Mouse (Mus musculus) ovary, postnatal 14 days (tissue): ENCODE results near the gene Ppm1j.

Source experiments
- DNase-seq: peaks from one replicate; pipeline ENCODE4 v3.0.0; 2022; ENCODE audit warnings: low spot score

Gene Ppm1j

GRCm38 (mm10) chr3:104783971-104784500 lies 3.2 kb downstream of the Ppm1j start:
- DNase-seq: no peak

GRCm38 (mm10) chr3:104785284-104785683 lies 4.4 kb downstream of the Ppm1j start:
- no peak for DNase-seq

GRCm38 (mm10) chr3:104788075-104788474 lies 7.2 kb downstream of the Ppm1j start, which contains the start of gene Rhoc:
Gene Rhoc (plus strand): TSS chr3:104788375.
- DNase-seq: no peak

DNA sequence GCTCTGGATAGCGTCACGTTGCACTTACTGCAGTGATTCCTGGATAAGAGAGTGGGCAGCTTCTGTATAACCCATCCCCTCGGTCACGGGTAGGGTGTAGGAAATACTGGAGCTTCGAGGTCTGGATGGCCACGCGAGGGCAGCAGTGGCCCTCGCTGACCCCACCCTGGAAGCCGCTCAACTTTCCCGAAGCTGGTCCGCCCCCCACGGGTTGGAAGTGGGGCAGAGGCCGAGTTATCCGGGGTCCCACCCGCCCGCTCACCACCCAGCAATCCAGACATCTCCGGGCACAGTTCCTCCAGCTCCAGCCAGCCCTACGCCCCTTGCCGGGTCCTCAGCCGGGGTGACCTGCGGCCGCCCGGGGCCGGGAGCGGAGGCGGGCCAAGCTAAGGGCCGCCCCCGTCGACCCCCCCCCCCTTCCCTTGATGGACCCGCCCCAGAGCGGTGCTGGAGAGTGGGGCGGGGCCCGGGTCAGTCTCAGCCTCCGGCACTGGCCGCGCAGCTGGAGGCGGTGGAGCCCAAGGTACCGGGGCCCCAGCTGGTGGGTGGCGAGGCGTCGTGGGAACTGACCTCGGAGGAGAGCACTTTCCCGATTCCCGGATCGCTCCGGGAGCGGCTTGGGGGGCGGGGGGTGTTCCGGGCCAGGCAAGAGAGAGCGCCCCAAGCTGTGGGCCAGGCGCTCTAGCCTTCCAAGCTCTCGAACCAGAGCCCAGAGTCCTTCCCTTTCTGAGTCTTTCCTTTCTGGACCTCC lies 7.9 kb downstream of the Ppm1j start:
- DNase-seq: peak; percentile 77

DNA sequence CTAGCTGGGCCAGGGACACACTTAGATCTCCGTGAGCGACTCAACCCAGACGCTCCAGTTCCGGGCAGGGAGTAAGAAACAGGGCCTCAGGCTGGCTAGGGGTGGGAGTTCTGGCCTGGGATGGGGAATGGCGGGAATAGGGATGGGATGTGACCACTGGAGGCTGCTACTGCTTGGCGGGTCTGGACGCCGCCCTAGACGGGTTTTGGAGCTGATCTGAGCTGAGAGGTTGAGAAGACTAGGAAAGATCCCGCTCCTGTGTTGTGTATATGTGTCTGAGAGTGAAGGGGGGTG lies 8.4 kb downstream of the Ppm1j start:
- DNase-seq: no peak

DNA sequence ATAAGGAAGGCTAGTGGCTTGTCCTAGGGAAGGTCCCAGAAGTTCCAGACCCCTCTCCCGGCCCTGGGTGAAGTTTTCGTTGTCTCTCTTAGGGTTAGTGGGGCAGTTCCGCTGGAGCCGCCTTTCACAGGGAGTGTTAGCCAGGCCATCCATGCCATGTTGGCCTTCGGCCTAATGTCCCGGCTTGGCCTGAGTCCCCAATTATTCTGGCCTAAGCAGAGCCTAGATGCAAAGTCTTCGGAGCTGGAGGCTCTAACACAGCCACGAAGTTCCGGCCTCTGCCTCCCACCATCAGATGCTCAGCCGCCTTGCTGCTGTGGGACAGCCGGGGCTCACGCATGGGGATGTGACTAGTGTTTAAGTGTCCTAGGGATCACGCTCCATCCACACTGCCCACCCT lies 9.0 kb downstream of the Ppm1j start:
- no peak for DNase-seq

- DNase-seq: no peak
Observed at GRCm38 (mm10) chr3:104790401-104790937, 9.6 kb downstream of the Ppm1j start.

GRCm38 (mm10) chr3:104791017-104791416 lies 10.2 kb downstream of the Ppm1j start:
- no peak for DNase-seq

DNA sequence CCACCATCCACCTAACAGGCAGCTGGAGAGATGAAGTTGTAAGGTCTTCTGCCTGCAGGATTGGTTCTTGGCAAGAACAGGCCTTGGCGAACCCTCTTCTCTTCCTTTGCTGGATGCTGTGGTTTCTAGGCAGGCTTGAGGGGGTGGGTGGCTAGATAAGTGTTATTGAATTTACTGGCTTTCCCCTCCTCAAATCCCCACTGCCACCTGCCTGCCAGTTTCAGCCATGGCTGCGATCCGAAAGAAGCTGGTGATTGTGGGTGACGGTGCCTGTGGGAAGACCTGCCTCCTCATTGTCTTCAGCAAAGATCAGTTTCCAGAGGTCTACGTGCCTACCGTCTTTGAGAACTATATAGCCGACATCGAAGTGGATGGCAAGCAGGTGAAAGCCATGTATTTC lies 10.8 kb downstream of the Ppm1j start:
- no peak for DNase-seq

DNA sequence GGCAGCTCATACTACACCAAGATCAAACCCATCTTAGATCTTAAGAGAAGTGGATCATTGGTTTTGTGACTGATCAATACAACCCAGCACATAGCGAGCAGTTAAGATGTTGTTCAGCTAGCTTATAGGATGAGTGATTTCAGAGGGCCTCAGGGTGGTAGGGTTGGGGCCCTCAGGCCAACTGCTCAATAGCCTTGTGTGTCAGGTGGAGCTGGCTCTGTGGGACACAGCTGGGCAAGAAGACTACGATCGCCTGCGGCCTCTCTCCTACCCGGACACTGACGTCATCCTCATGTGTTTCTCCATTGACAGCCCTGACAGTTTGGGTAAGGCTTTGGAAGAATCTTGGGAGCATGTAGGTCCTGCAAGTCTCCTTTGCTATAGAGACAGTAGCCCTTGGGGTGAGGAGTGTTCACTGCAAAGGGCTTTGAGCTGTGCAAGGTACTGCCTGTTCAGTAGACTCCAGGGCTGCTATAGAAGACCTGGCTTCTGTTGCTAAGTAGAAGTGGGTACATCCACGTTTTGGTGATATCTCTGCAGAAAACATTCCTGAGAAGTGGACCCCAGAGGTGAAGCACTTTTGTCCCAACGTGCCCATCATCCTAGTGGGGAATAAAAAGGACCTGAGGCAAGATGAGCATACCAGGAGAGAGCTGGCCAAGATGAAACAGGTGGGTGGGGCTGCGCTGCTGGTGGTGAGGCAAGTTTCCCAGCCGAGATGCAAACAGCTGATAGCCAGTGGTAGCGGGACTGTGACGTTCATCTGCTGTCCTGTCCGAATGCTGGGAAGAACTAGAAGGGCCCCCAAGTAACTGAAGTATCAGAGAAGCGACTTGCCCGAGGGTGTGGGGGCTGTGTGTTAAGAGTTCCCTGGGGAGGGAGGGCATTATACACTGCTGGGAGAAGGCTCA lies 11.8 kb downstream of the Ppm1j start:
- DNase-seq: no peak

DNA sequence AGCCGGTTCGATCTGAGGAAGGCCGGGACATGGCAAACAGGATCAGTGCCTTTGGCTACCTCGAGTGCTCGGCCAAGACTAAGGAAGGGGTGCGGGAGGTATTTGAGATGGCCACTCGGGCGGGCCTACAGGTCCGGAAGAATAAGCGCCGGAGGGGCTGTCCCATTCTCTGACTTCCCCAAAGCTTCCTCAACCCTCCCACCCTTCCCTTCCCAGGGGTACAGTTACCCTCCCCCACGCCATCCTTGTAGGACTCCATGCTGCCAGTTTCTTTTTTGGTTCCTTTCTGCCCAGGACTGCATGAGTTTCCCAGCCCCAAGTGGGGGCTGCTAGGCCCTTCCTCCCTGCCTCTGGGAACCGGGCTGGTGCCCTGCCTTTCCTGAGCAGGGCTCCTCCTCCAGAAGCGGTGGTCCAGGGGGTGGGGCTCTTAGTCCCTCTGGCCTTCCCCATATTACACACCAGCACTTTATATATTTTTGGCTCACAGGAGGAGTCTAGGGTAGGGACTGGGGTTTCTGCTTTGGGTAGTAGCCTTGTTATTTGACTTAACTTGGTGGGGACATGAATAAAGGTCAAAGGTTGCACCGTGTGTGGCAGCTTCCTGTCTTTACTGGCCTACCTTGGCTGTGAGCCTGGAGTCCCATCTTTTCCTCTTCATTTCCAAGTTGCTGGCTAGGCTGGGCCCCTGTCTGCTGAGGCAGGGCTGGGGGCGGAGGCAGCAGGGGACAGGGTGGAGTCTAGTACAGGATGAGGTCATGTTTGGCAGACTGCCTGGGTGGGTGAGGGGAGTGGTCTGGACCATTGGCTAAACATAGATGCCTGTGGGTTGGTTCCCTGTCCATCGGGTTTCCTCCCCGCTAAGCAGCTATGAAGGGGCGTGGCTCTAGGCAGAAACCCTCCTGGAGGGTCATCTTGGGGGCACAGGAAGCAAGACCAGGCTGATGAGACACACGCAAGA lies 13.3 kb downstream of the Ppm1j start:
- DNase-seq: peak; percentile 94

GRCm38 (mm10) chr3:104794953-104795470 lies 14.2 kb downstream of the Ppm1j start:
- no peak for DNase-seq

DNA sequence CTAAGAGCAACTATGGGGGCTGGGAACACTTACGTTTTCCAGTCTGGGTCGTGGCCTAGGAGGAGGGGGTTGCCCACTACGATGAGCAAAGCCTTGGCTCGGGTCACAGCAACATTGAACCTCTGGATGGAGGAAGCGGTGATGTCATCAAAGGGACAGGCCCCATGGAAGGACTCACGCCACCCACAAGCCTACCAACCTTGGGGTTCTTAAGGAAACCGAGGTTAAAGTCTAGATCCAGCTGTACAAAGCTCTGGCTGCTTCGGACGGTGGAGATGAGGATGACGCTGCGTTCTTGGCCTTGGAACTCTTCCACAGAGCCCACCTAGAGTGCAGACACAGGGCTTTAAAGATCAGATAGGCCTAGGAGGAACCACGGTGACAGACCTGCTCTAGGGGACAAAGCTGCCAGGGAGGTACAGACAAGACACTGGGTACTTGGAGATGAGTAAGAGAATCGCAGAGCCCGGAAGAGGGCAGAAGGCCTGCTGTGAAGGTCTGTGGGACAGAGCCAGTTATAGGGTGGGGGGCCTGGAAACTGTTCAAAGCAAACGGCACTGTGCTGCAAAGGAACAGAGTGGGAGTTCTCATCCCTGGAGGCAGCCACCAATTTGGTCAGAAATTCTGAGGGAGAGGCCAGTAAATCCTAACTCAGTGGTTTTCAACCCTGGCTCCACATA lies 14.9 kb downstream of the Ppm1j start:
- no peak for DNase-seq

DNA sequence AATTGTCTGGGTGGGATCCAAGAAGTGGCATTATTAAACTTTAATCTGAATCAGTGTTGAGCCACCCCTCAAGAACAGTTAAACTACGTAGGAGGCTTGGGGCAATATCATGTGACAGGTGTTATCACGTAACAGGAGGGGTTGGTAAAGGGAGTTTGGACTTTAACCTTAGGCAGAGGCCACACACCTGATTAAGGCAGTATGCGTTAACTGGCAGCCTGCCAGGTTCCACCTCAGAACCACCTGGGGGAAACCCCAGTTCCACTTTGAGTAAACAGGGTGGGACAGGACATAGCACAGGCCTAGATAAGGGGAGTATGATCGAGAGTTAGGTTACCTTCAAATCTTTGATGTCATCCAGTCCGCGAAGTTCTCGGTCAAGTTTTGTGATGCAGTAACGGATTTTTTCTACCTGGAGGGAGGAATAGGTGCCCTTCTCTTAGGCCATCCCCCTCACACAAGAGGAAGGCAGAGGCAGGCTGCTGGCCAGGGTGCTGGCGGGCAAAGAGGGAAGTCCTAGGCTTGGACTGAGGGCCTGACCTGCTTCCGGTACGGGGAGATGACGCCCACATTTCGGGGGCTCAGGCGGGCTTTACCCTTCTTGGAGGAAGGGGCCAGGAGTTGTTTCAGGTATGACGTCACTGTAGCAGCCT lies 15.7 kb downstream of the Ppm1j start:
- no peak for DNase-seq

GRCm38 (mm10) chr3:104800681-104801080 lies 19.8 kb downstream of the Ppm1j start:
- DNase-seq: no peak

DNA sequence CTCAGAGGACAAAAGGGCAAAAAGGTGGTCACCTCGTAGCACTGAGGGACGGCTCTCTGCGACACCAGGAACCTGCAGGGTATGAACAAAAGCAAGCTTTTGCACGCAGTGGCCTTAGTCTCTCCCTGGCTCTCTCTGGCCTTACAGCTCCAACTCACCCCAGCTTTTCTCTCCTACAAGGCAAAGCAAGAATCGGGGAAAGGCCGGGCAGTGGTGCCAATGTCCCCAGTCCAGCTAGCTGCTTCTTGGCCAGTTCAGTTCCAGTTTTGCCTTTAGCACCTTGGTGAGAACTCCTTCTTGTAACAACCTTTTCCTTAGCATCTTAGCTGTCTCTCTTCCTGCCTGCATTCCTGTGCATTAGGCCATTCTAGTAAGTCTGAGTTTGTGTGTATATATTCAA lies 20.6 kb downstream of the Ppm1j start:
- DNase-seq: no peak

GRCm38 (mm10) chr3:104804312-104804711 lies 23.5 kb downstream of the Ppm1j start:
- no peak for DNase-seq

- DNase-seq: no peak
Observed at GRCm38 (mm10) chr3:104805539-104805938, 24.7 kb downstream of the Ppm1j start.

GRCm38 (mm10) chr3:104811752-104812151 lies 30.9 kb downstream of the Ppm1j start:
- DNase-seq: no peak

- DNase-seq: no peak
Observed at GRCm38 (mm10) chr3:104812254-104812653, 31.4 kb downstream of the Ppm1j start.
